In the genomic region with DNA sequence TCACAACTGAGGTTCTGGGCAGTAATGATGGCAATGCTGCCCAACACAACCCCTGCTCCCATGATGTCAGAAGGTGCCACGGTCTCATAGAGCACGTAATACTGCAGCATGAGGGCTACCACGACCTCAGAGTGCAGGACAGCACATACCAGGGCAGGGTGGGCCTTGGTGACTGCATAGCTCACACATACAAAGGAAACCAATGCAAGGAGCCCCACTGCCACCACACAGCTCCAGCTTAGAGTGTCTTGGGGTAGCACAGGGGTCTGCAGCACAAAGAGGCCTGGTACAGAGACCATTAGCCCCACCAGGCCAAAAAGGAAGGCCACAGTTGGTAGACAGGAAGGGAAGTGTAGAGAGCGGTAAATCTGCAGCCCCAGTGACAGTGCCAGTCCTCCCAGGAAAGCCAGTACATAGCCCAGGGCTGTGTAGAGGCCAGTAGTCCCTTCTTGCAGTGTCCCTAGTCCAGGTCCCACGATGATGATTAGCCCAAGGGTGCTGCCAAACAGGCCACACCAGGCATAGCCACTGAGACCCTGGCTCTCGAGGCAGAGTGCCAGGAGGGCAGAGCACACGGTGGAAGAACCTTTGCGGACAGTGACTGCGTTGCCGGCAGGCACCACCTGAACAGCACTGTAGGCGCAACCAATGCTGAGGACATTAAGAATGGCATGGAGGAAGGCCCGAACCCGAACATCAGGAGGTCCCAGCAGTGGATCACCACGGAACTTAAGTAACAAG, we compare ENCODE assay signal across 10 mouse cellular contexts. TPM values are rescaled to one million over a fixed set of nuclear protein-coding genes. Genes with fewer than 3 reads are reported as not detected.
DNase-seq lines count a peak whose midpoint lies in the region; ATAC-seq and TF ChIP-seq lines count a peak whose summit lies in the region.
"Had no signal": no experiment of that assay in that cellular context is flagged by ENCODE, and none has a peak within 500 bp of the region (broad histone marks: within the 10 kb centered on the region; RNA-seq: fewer than 3 reads in every experiment).

No protein-coding gene starts in this region.

- no peak for TF ChIP-seq POLR2A in lung, adult 2 months (IDR thresholded peaks at IDR 0.05; ENCODE audit: borderline replicate concordance, extremely low read depth, low read depth, low read length)

- no peak overlapping the region for H3K4me3 ChIP-seq in lung, embryonic 16.5 days (ENCODE audit: low read length)
- no peak overlapping the region for H3K4me3 ChIP-seq in lung, adult 2 months (replicated peaks; ENCODE audit: extremely low read depth, low read depth, low read length)
- peak overlapping the region; percentile 52 for H3K4me3 ChIP-seq in forebrain, embryonic 12.5 days (replicated peaks)
- H3K4me3 ChIP-seq in intestine, postnatal 0 days (ENCODE audit: low read depth, low read length), result no peak overlapping the region
- peak overlapping the region; percentile 57; the same call in 1 of the 2 replicates for H3K4me3 ChIP-seq in neural tube, embryonic 15.5 days (replicated peaks)

- ATAC-seq in lung, embryonic 16.5 days (ENCODE audit: low read depth), result no peak
- ATAC-seq in forebrain, embryonic 12.5 days (ENCODE audit: low FRiP score), result no peak
- no peak for ATAC-seq in intestine, postnatal 0 days
- no peak for ATAC-seq in neural tube, embryonic 15.5 days (ENCODE audit: low FRiP score)
- no peak for ATAC-seq in CD4-positive, CD25-positive, alpha-beta regulatory T cell, adult 4 months

- peak overlapping the region; percentile 87 for H3K4me2 ChIP-seq in lung, embryonic 16.5 days (ENCODE audit: low read depth, low read length)
- peak overlapping the region; percentile 78 for H3K4me2 ChIP-seq in forebrain, embryonic 12.5 days
- peak overlapping the region; percentile 71; the same call in 1 of the 2 replicates for H3K4me2 ChIP-seq in intestine, postnatal 0 days (replicated peaks; ENCODE audit: low read depth)
- H3K4me2 ChIP-seq in neural tube, embryonic 15.5 days, result peak overlapping the region; percentile 84

- H3K9me3 ChIP-seq in lung, embryonic 16.5 days (ENCODE audit: control insufficient read depth, low read length), result no peaks in the 10 kb centered on the region
- H3K9me3 ChIP-seq in forebrain, embryonic 12.5 days, result no peaks in the 10 kb centered on the region
- no peaks in the 10 kb centered on the region for H3K9me3 ChIP-seq in intestine, postnatal 0 days (ENCODE audit: control insufficient read depth)
- no peaks in the 10 kb centered on the region for H3K9me3 ChIP-seq in neural tube, embryonic 15.5 days (replicated peaks)

- peaks cover 29% of the 10 kb centered on the region for H3K4me1 ChIP-seq in lung, embryonic 16.5 days (replicated peaks; ENCODE audit: control insufficient read depth, insufficient read depth, low read length)
- peaks cover 11% of the 10 kb centered on the region for H3K4me1 ChIP-seq in lung, adult 2 months (ENCODE audit: control insufficient read depth, insufficient read depth, low read length)
- peaks cover 41% of the 10 kb centered on the region for H3K4me1 ChIP-seq in forebrain, embryonic 12.5 days
- H3K4me1 ChIP-seq in intestine, postnatal 0 days (replicated peaks; ENCODE audit: control insufficient read depth, insufficient read depth, low read length), result peaks cover 9% of the 10 kb centered on the region; the same call in 1 of the 2 replicates
- peaks cover 45% of the 10 kb centered on the region for H3K4me1 ChIP-seq in neural tube, embryonic 15.5 days

- no peaks in the 10 kb centered on the region for H3K36me3 ChIP-seq in lung, embryonic 16.5 days (ENCODE audit: control insufficient read depth, insufficient read depth, low read length)
- no peaks in the 10 kb centered on the region for H3K36me3 ChIP-seq in forebrain, embryonic 12.5 days (replicated peaks)
- H3K36me3 ChIP-seq in intestine, postnatal 0 days (ENCODE audit: control insufficient read depth, insufficient read depth), result no peaks in the 10 kb centered on the region
- no peaks in the 10 kb centered on the region for H3K36me3 ChIP-seq in neural tube, embryonic 15.5 days

- peak overlapping the region; percentile 100 for H3K27ac ChIP-seq in lung, embryonic 16.5 days (ENCODE audit: low read length)
- peak overlapping the region; percentile 99 for H3K27ac ChIP-seq in forebrain, embryonic 12.5 days
- H3K27ac ChIP-seq in intestine, postnatal 0 days (ENCODE audit: low read depth, low read length), result peak overlapping the region; percentile 96; the same call in 1 of the 2 replicates
- H3K27ac ChIP-seq in neural tube, embryonic 15.5 days (replicated peaks), result peak overlapping the region; percentile 99

- intact Hi-C loops in left cerebral cortex, postnatal 4 days (cut with DNase I), result loop anchor here (5.0 kb wide), 1 partner anchor 42 kb away; a partner anchor contains a TSS

- TF ChIP-seq CTCF in lung, adult 2 months (IDR thresholded peaks at IDR 0.05; ENCODE audit: insufficient read depth, low read length), result no peak
- TF ChIP-seq CTCF in intestine, postnatal 0 days (IDR thresholded peaks at IDR 0.05; ENCODE audit: low read depth), result no peak

- H3K9ac ChIP-seq in lung, embryonic 16.5 days (ENCODE audit: low read length), result peak overlapping the region; percentile 78
- H3K9ac ChIP-seq in forebrain, embryonic 12.5 days, result peak overlapping the region; percentile 86
- no peak overlapping the region for H3K9ac ChIP-seq in intestine, postnatal 0 days (ENCODE audit: low read depth, low read length)
- peak overlapping the region; percentile 59 for H3K9ac ChIP-seq in neural tube, embryonic 15.5 days (replicated peaks)

- WGBS in lung, embryonic 16.5 days, result 73% methylated on average over 14 of the region's 14 CpGs
- 81% methylated on average over 14 of the region's 14 CpGs for WGBS in lung, adult 2 months
- 82% methylated on average over 14 of the region's 14 CpGs for WGBS in forebrain, embryonic 12.5 days
- 81% methylated on average over 14 of the region's 14 CpGs for WGBS in intestine, postnatal 0 days
- WGBS in neural tube, embryonic 15.5 days, result 74% methylated on average over 14 of the region's 14 CpGs

- H3K27me3 ChIP-seq in lung, embryonic 16.5 days (ENCODE audit: control insufficient read depth, insufficient read depth, low read depth, low read length), result no peaks in the 10 kb centered on the region
- H3K27me3 ChIP-seq in forebrain, embryonic 12.5 days, result no peaks in the 10 kb centered on the region
- no peaks in the 10 kb centered on the region for H3K27me3 ChIP-seq in intestine, postnatal 0 days (replicated peaks; ENCODE audit: control insufficient read depth, insufficient read depth, low read length)
- no peaks in the 10 kb centered on the region for H3K27me3 ChIP-seq in neural tube, embryonic 15.5 days (replicated peaks)

- DNase-seq in lung, adult 2 months, result no peak
- no peak for DNase-seq in urinary bladder, postnatal 10 days (ENCODE audit: low spot score)
- DNase-seq in left cerebral cortex, postnatal 4 days, result no peak

RNA-seq across cellular contexts. Expression of a gene that starts 1.4 kb away (rescaled TPM):
- polyA plus RNA-seq in lung, embryonic 16.5 days (2015; fragmentation: Nextera tagmentation; extraction: Ambion mirVana), result 0.36 and 0.64 TPM in 2 replicates
- polyA plus RNA-seq in lung, adult 2 months (2012; rRNA removed), result 1.4 and 2.3 TPM in 2 replicates
- polyA plus RNA-seq in forebrain, embryonic 12.5 days (2016; fragmentation: Nextera tagmentation; extraction: Ambion mirVana), result 0.13 and 0.33 TPM in 2 replicates
- 0.09 and 0.12 TPM in 2 replicates for polyA plus RNA-seq in intestine, postnatal 0 days (2015; fragmentation: Nextera tagmentation; extraction: Ambion mirVana)
- 0.19 TPM in 1 of 2 replicates, not detected in the other for polyA plus RNA-seq in neural tube, embryonic 15.5 days (2015; fragmentation: Nextera tagmentation; extraction: Ambion mirVana)
- polyA plus RNA-seq in CD4-positive, CD25-positive, alpha-beta regulatory T cell, adult 4 months (2017; shearing (Covaris generic)), result not detected
- not detected for total RNA-seq in left cerebral cortex, postnatal 4 days (2021)
- total RNA-seq: adrenal gland, postnatal 4 days; hematopoietic stem cell, adult 5-6 weeks had no signal

RNA-seq across cellular contexts. Expression of a gene that starts 1.9 kb away (rescaled TPM):
- polyA plus RNA-seq in lung, embryonic 16.5 days (2015; fragmentation: Nextera tagmentation; extraction: Ambion mirVana), result 24.1 and 25.3 TPM in 2 replicates
- polyA plus RNA-seq in lung, adult 2 months (2012; rRNA removed), result 32.0 and 51.1 TPM in 2 replicates
- 31.3 and 35.4 TPM in 2 replicates for polyA plus RNA-seq in forebrain, embryonic 12.5 days (2016; fragmentation: Nextera tagmentation; extraction: Ambion mirVana)
- polyA plus RNA-seq in intestine, postnatal 0 days (2015; fragmentation: Nextera tagmentation; extraction: Ambion mirVana), result 13.3 and 14.0 TPM in 2 replicates
- polyA plus RNA-seq in neural tube, embryonic 15.5 days (2015; fragmentation: Nextera tagmentation; extraction: Ambion mirVana), result 13.2 and 18.7 TPM in 2 replicates
- polyA plus RNA-seq in CD4-positive, CD25-positive, alpha-beta regulatory T cell, adult 4 months (2017; shearing (Covaris generic)), result 10 to 100 TPM; 25.6 to 36.0 TPM
- total RNA-seq in left cerebral cortex, postnatal 4 days (2021), result 10 to 100 TPM; 49.6 to 54.6 TPM

RNA-seq across cellular contexts. Expression of a gene that starts 5.4 kb away (rescaled TPM):
- 3.5 and 4.9 TPM in 2 replicates for polyA plus RNA-seq in lung, embryonic 16.5 days (2015; fragmentation: Nextera tagmentation; extraction: Ambion mirVana)
- polyA plus RNA-seq in lung, adult 2 months (2012; rRNA removed), result 104 and 106 TPM in 2 replicates
- polyA plus RNA-seq in forebrain, embryonic 12.5 days (2016; fragmentation: Nextera tagmentation; extraction: Ambion mirVana), result 1.3 and 1.5 TPM in 2 replicates
- 2.1 and 2.4 TPM in 2 replicates for polyA plus RNA-seq in intestine, postnatal 0 days (2015; fragmentation: Nextera tagmentation; extraction: Ambion mirVana)
- polyA plus RNA-seq in neural tube, embryonic 15.5 days (2015; fragmentation: Nextera tagmentation; extraction: Ambion mirVana), result 4.7 and 5.3 TPM in 2 replicates
- polyA plus RNA-seq in CD4-positive, CD25-positive, alpha-beta regulatory T cell, adult 4 months (2017; shearing (Covaris generic)), result 10 to 100 TPM; 11.2 to 11.8 TPM
- 10 to 100 TPM; 47.9 to 52.5 TPM for total RNA-seq in left cerebral cortex, postnatal 4 days (2021)

RNA-seq across cellular contexts. Expression of a gene that starts 35.4 kb away (rescaled TPM):
- 18.6 and 20.7 TPM in 2 replicates for polyA plus RNA-seq in lung, embryonic 16.5 days (2015; fragmentation: Nextera tagmentation; extraction: Ambion mirVana)
- polyA plus RNA-seq in lung, adult 2 months (2012; rRNA removed), result 31.5 and 38.0 TPM in 2 replicates
- polyA plus RNA-seq in forebrain, embryonic 12.5 days (2016; fragmentation: Nextera tagmentation; extraction: Ambion mirVana), result 1.2 and 1.8 TPM in 2 replicates
- polyA plus RNA-seq in intestine, postnatal 0 days (2015; fragmentation: Nextera tagmentation; extraction: Ambion mirVana), result 2.4 and 2.8 TPM in 2 replicates
- polyA plus RNA-seq in neural tube, embryonic 15.5 days (2015; fragmentation: Nextera tagmentation; extraction: Ambion mirVana), result 2.1 and 3.0 TPM in 2 replicates
- 1 to 10 TPM; 2.9 to 4.5 TPM for polyA plus RNA-seq in CD4-positive, CD25-positive, alpha-beta regulatory T cell, adult 4 months (2017; shearing (Covaris generic))
- 1 to 10 TPM in 1 of 2 experiments, under 1 TPM in 1; 0.48 to 1.5 TPM for total RNA-seq in left cerebral cortex, postnatal 4 days (2021)

RNA-seq across cellular contexts. Expression of a gene that starts 41.3 kb away (rescaled TPM):
- polyA plus RNA-seq in lung, embryonic 16.5 days (2015; fragmentation: Nextera tagmentation; extraction: Ambion mirVana), result 1.0 and 1.7 TPM in 2 replicates
- polyA plus RNA-seq in lung, adult 2 months (2012; rRNA removed), result 6.9 and 8.0 TPM in 2 replicates
- 2.6 and 3.2 TPM in 2 replicates for polyA plus RNA-seq in forebrain, embryonic 12.5 days (2016; fragmentation: Nextera tagmentation; extraction: Ambion mirVana)
- 0.18 and 0.38 TPM in 2 replicates for polyA plus RNA-seq in intestine, postnatal 0 days (2015; fragmentation: Nextera tagmentation; extraction: Ambion mirVana)
- 8.5 and 8.7 TPM in 2 replicates for polyA plus RNA-seq in neural tube, embryonic 15.5 days (2015; fragmentation: Nextera tagmentation; extraction: Ambion mirVana)
- not detected for polyA plus RNA-seq in CD4-positive, CD25-positive, alpha-beta regulatory T cell, adult 4 months (2017; shearing (Covaris generic))
- 10 to 100 TPM; 25.2 to 29.6 TPM for total RNA-seq in left cerebral cortex, postnatal 4 days (2021)

Comparison
In these comparisons a context has a peak if more than half of its experiments do, and no peak if none do; other contexts are left out.
1. H3K4me3 ChIP-seq: peak in forebrain, embryonic 12.5 days (single experiment) and neural tube, embryonic 15.5 days (single experiment); none in lung, embryonic 16.5 days (single experiment), lung, adult 2 months (single experiment) and intestine, postnatal 0 days (single experiment).
2. Peak in every context shown above with its lines, with median percentiles within 50 percentile points of each other: H3K27ac ChIP-seq and H3K4me2 ChIP-seq.